In genomic region chr11:4750263-4750662, GRCm38 (mm10) we compare ENCODE assay signal across 9 mouse cellular contexts. TPM values are rescaled to one million over a fixed set of nuclear protein-coding genes. Genes with fewer than 3 reads are reported as not detected.
DNase-seq lines count a peak whose midpoint lies in the region; ATAC-seq and TF ChIP-seq lines count a peak whose summit lies in the region.
"Had no signal": no experiment of that assay in that cellular context is flagged by ENCODE, and none has a peak within 500 bp of the region (broad histone marks: within the 10 kb centered on the region; RNA-seq: fewer than 3 reads in every experiment).

No protein-coding gene starts in this region.

- no peak overlapping the region for H3K9ac ChIP-seq in heart, embryonic 16.5 days (ENCODE audit: low read length)
- H3K9ac ChIP-seq in heart, embryonic 11.5 days (ENCODE audit: low read depth, low read length), result no peak overlapping the region
- H3K9ac ChIP-seq: limb, embryonic 12.5 days had no signal

- no peaks in the 10 kb centered on the region for H3K36me3 ChIP-seq in heart, embryonic 16.5 days (ENCODE audit: control insufficient read depth, insufficient read depth)
- no peaks in the 10 kb centered on the region for H3K36me3 ChIP-seq in heart, embryonic 11.5 days (ENCODE audit: control insufficient read depth, insufficient read depth, low read length)
- H3K36me3 ChIP-seq: limb, embryonic 12.5 days had no signal

- H3K9me3 ChIP-seq in heart, embryonic 16.5 days (replicated peaks; ENCODE audit: control insufficient read depth, low read length), result peaks cover 5% of the 10 kb centered on the region
- H3K9me3 ChIP-seq in heart, embryonic 11.5 days (replicated peaks; ENCODE audit: control insufficient read depth, low read length), result peaks cover 3% of the 10 kb centered on the region; the same call in 1 of the 2 replicates

- no peak overlapping the region for H3K27ac ChIP-seq in heart, embryonic 16.5 days (ENCODE audit: low read length)
- no peak overlapping the region for H3K27ac ChIP-seq in heart, embryonic 11.5 days (ENCODE audit: low read depth, low read length)
- H3K27ac ChIP-seq in cerebellum, adult 2 months (ENCODE audit: insufficient read depth, low read length), result no peak overlapping the region
- H3K27ac ChIP-seq: limb, embryonic 12.5 days had no signal

- no peak for TF ChIP-seq CTCF in lung, adult 2 months (IDR thresholded peaks at IDR 0.05; ENCODE audit: insufficient read depth, low read length)
- TF ChIP-seq CTCF in cerebellum, adult 2 months (IDR thresholded peaks at IDR 0.05; ENCODE audit: borderline replicate concordance, insufficient read depth, low read depth, low read length), result no peak

- DNase-seq in adrenal gland, postnatal 25 days, result peak; percentile 82
- peak; percentile 86 for DNase-seq in heart, postnatal 4 days
- DNase-seq in lung, adult 2 months, result peak; percentile 50
- peak; percentile 32 for DNase-seq in thymus, postnatal 25 days
- no peak for DNase-seq in cerebellum, postnatal 4 days (ENCODE audit: low spot score in 2 of 2)
- no peak for DNase-seq in cerebellum, adult 2 months

- 4% methylated on average over 9 of the region's 9 CpGs for WGBS in heart, embryonic 16.5 days
- 3% methylated on average over 9 of the region's 9 CpGs for WGBS in heart, embryonic 11.5 days (ENCODE audit: insufficient replicate concordance)
- WGBS in lung, adult 2 months, result 5% methylated on average over 9 of the region's 9 CpGs
- WGBS in cerebellum, adult 2 months, result 59% methylated on average over 9 of the region's 9 CpGs

- no peak overlapping the region for H3K4me3 ChIP-seq in heart, embryonic 16.5 days (ENCODE audit: low read length)
- no peak overlapping the region for H3K4me3 ChIP-seq in heart, embryonic 11.5 days (ENCODE audit: low read depth, low read length)
- no peak overlapping the region for H3K4me3 ChIP-seq in lung, adult 2 months (replicated peaks; ENCODE audit: extremely low read depth, low read depth, low read length)
- H3K4me3 ChIP-seq in cerebellum, adult 2 months (replicated peaks; ENCODE audit: insufficient read depth, low read depth, low read length), result no peak overlapping the region
- H3K4me3 ChIP-seq: limb, embryonic 12.5 days had no signal

- peak; percentile 58; the same call in 1 of the 2 replicates for ATAC-seq in heart, embryonic 16.5 days (replicated peaks; ENCODE audit: extremely low read depth, insufficient read depth, low FRiP score)
- ATAC-seq in heart, embryonic 11.5 days (replicated peaks; ENCODE audit: insufficient number of reproducible peaks, low FRiP score, low TSS enrichment), result no peak

- no peak for TF ChIP-seq POLR2A in lung, adult 2 months (IDR thresholded peaks at IDR 0.05; ENCODE audit: borderline replicate concordance, extremely low read depth, low read depth, low read length)
- no peak for TF ChIP-seq POLR2A in cerebellum, adult 2 months (IDR thresholded peaks at IDR 0.05; ENCODE audit: borderline replicate concordance, insufficient read depth, low read length)

- no peak overlapping the region for H3K4me2 ChIP-seq in heart, embryonic 16.5 days (ENCODE audit: low read depth, low read length)
- H3K4me2 ChIP-seq in heart, embryonic 11.5 days, result no peak overlapping the region
- H3K4me2 ChIP-seq: limb, embryonic 12.5 days had no signal

- H3K4me1 ChIP-seq in heart, embryonic 16.5 days (ENCODE audit: control insufficient read depth, insufficient read depth, low read length), result peaks cover 11% of the 10 kb centered on the region
- H3K4me1 ChIP-seq in heart, embryonic 11.5 days (ENCODE audit: control insufficient read depth, insufficient read depth, low read length), result peaks cover 11% of the 10 kb centered on the region
- H3K4me1 ChIP-seq in lung, adult 2 months (ENCODE audit: control insufficient read depth, insufficient read depth, low read length), result no peaks in the 10 kb centered on the region
- H3K4me1 ChIP-seq in cerebellum, adult 2 months (ENCODE audit: control insufficient read depth, insufficient read depth, low read length), result peaks cover 6% of the 10 kb centered on the region

- peaks cover 58% of the 10 kb centered on the region for H3K27me3 ChIP-seq in heart, embryonic 16.5 days (ENCODE audit: control insufficient read depth, insufficient read depth, low read length)
- H3K27me3 ChIP-seq in heart, embryonic 11.5 days (ENCODE audit: control insufficient read depth, insufficient read depth, low read length), result peaks cover 65% of the 10 kb centered on the region
- peaks cover 13% of the 10 kb centered on the region; the same call in 1 of the 2 replicates for H3K27me3 ChIP-seq in cerebellum, adult 2 months (ENCODE audit: control insufficient read depth, insufficient read depth, low read length)

RNA-seq across cellular contexts. Expression of gene Cabp7, which starts 3.7 kb away (rescaled TPM):
- 0.10 and 0.14 TPM in 2 replicates for polyA plus RNA-seq in heart, embryonic 16.5 days (2015; fragmentation: Nextera tagmentation; extraction: Ambion mirVana)
- 0.10 and 0.14 TPM in 2 replicates for polyA plus RNA-seq in heart, embryonic 11.5 days (2014; fragmentation: Nextera tagmentation; extraction: Ambion mirVana)
- total RNA-seq in adrenal gland, postnatal 25 days (2021), result not detected in 2 replicates
- total RNA-seq in heart, postnatal 4 days (2021), result not detected
- 0.25 TPM in 1 of 2 replicates, not detected in the other for polyA plus RNA-seq in lung, adult 2 months (2012; rRNA removed)
- 114 and 129 TPM in 2 replicates for polyA plus RNA-seq in cerebellum, adult 2 months (2012; rRNA removed)

RNA-seq across cellular contexts. Expression of gene Zmat5, which starts 45.8 kb away (rescaled TPM):
- polyA plus RNA-seq in heart, embryonic 16.5 days (2015; fragmentation: Nextera tagmentation; extraction: Ambion mirVana), result 51.5 and 58.3 TPM in 2 replicates
- 50.1 and 55.8 TPM in 2 replicates for polyA plus RNA-seq in heart, embryonic 11.5 days (2014; fragmentation: Nextera tagmentation; extraction: Ambion mirVana)
- 53.1 and 55.3 TPM in 2 replicates for total RNA-seq in adrenal gland, postnatal 25 days (2021)
- 10 to 100 TPM; 22.1 to 23.4 TPM for total RNA-seq in heart, postnatal 4 days (2021)
- polyA plus RNA-seq in lung, adult 2 months (2012; rRNA removed), result 51.4 and 55.1 TPM in 2 replicates
- polyA plus RNA-seq in cerebellum, adult 2 months (2012; rRNA removed), result 62.1 and 63.2 TPM in 2 replicates

RNA-seq across cellular contexts. Expression of gene Uqcr10, which starts 46.1 kb away (rescaled TPM):
- 1,930 and 1,976 TPM in 2 replicates for polyA plus RNA-seq in heart, embryonic 16.5 days (2015; fragmentation: Nextera tagmentation; extraction: Ambion mirVana)
- polyA plus RNA-seq in heart, embryonic 11.5 days (2014; fragmentation: Nextera tagmentation; extraction: Ambion mirVana), result 1,482 and 1,490 TPM in 2 replicates
- total RNA-seq in adrenal gland, postnatal 25 days (2021), result 790 and 849 TPM in 2 replicates
- 1,000 to 10,000 TPM; 1,138 to 1,323 TPM for total RNA-seq in heart, postnatal 4 days (2021)
- polyA plus RNA-seq in lung, adult 2 months (2012; rRNA removed), result 460 and 481 TPM in 2 replicates
- 1,309 and 1,338 TPM in 2 replicates for polyA plus RNA-seq in cerebellum, adult 2 months (2012; rRNA removed)

Comparison
In these comparisons a context has a peak if more than half of its experiments do, and no peak if none do; other contexts are left out.
1. DNase-seq: peak in adrenal gland, postnatal 25 days (single experiment), heart, postnatal 4 days (single experiment), lung, adult 2 months (single experiment) and thymus, postnatal 25 days (single experiment); none in cerebellum, postnatal 4 days (0 of 2) and cerebellum, adult 2 months (0 of 2).
2. RNA of gene Cabp7, which starts 3.7 kb away (polyA plus RNA-seq): 114 to 129 TPM in cerebellum, adult 2 months; 0.25 TPM in lung, adult 2 months, 0.10 to 0.14 TPM in heart, embryonic 16.5 days and 0.10 to 0.14 TPM in heart, embryonic 11.5 days; every median in the first group is over 10 times any median in the second.